ENCODE assay signal across 17 mouse cellular contexts in the genomic region with DNA sequence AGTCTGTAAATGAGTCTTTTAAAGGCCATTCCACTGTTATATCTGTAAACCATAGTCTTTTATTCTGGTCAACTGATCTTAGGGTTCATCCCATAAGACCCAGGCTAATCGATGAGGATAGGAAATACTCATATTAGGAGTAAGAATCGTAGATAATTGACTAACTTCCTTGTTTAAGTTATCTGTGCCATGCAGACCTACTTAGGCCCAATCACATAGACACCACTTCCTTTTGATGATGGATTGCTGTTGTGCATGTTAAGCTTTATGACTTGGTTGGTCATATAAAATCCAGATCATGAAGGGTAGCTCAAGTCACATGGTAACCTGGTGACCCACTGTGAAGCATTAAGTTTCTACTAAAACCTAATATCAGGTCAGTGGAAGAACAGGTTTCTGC.
"Had no signal": no experiment of that assay in that cellular context is flagged by ENCODE, and none has a peak within 500 bp of the region (broad histone marks: within the 10 kb centered on the region; RNA-seq: fewer than 3 reads in every experiment).

No protein-coding gene starts in this region.

- H3K4me2 ChIP-seq: neural tube, embryonic 12.5 days; neural tube, embryonic 13.5 days; neural tube, embryonic 15.5 days; stomach, embryonic 15.5 days had no signal

- H3K4me3 ChIP-seq: neural tube, embryonic 12.5 days; neural tube, embryonic 13.5 days; neural tube, embryonic 15.5 days; stomach, embryonic 15.5 days had no signal

- H3K27me3 ChIP-seq: neural tube, embryonic 12.5 days; neural tube, embryonic 13.5 days; neural tube, embryonic 15.5 days; stomach, embryonic 15.5 days had no signal

- H3K27ac ChIP-seq: neural tube, embryonic 12.5 days; neural tube, embryonic 13.5 days; neural tube, embryonic 15.5 days; stomach, embryonic 15.5 days; stomach, postnatal 0 days had no signal

- DNase-seq: retina, postnatal 1 day; right cerebral cortex, adult 18-20 months; right cerebral cortex, postnatal 14 days; right cerebral cortex, postnatal 25 days; right cerebral cortex, postnatal 4 days; spleen, adult 18-20 months; thymus, adult 18-20 months; thymus, adult 2 months; thymus, postnatal 14 days; thymus, postnatal 25 days; thymus, postnatal 36 days; thymus, postnatal 4 days had no signal

- H3K4me1 ChIP-seq: neural tube, embryonic 15.5 days; stomach, embryonic 15.5 days had no signal

- H3K9me3 ChIP-seq: neural tube, embryonic 12.5 days; neural tube, embryonic 13.5 days; neural tube, embryonic 15.5 days; stomach, embryonic 15.5 days had no signal

- H3K9ac ChIP-seq: neural tube, embryonic 12.5 days; neural tube, embryonic 13.5 days; neural tube, embryonic 15.5 days; stomach, embryonic 15.5 days had no signal

- H3K36me3 ChIP-seq: neural tube, embryonic 12.5 days; neural tube, embryonic 13.5 days; neural tube, embryonic 15.5 days; stomach, embryonic 15.5 days had no signal
